Mouse (Mus musculus) cortical plate, adult 2 months (tissue): ENCODE data around the gene Krt71.

Source experiments
- CTCF ChIP-seq: fragments of 200-500 bp; IDR thresholded peaks from 2 replicates; pipeline ENCODE4 v1.5.1; 2011; ENCODE audit warnings: mild to moderate bottlenecking, control low read depth, low read length; ENCODE audit not compliant: insufficient read depth; ENCODE audit errors: extremely low read depth
- POLR2A ChIP-seq: fragments of 200-500 bp; IDR thresholded peaks from 2 replicates; pipeline ENCODE4 v1.6.1; 2011; ENCODE audit warnings: mild to moderate bottlenecking, low read length, control low read depth; ENCODE audit not compliant: insufficient read depth; ENCODE audit errors: extremely low read depth

DNA sequence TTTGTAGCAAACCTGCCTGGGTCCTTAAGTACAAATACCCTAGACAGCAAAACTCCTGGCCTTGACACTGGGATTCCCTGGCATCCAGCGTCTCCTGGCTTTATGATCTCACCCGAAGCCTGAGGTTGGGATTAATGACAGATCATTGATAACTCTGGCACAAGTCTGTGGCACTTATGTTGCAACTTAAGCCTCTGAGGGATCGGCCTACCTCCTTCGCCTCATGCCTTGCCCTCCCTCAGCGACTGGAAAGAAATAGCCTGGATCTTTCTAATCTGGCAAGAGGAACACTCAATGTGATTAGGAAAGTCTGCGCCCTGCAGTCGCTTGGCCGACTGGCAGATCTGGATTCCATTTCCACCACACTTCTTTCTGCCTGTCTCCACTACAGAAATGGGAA, 43.0 kb downstream of the Krt71 start:
- TF ChIP-seq CTCF (no peak), POLR2A (no peak)
